Mouse (Mus musculus) inflammation-experienced regulatory T-cells, adult 6 months (primary cell): ENCODE results near the gene Tnpo2. TPM values are rescaled to one million over a fixed set of nuclear protein-coding genes. Genes with fewer than 3 reads are reported as not detected.

Experiments used
- polyA plus RNA-seq, 3 experiments: library from polyadenylated mRNA; unstranded; fragments of 100-300 nt; shearing (Covaris generic); gene quantifications; one replicate each; pipeline ENCODE4 v1.2.1; 2017

The Tnpo2 gene
- polyA plus RNA-seq, 3 experiments from 2014 or later = 13.8 to 18.7 (median 16.5) TPM

Other genes starting within 250 kb of the Tnpo2 start
- 1 to 10 TPM in 2 of 3 experiments, under 1 TPM in 1; 0.92 to 6.3 (median 3.1) TPM for gene Nfix, start 236.6 kb upstream of the Tnpo2 start, polyA plus RNA-seq
- 1 to 10 TPM; 4.7 to 5.6 (median 5.4) TPM for gene Dand5, start 214.1 kb upstream of the Tnpo2 start, polyA plus RNA-seq
- 10 to 100 TPM; 14.6 to 16.7 (median 16.1) TPM for gene Gadd45gip1, start 205.4 kb upstream of the Tnpo2 start, polyA plus RNA-seq
- gene Rad23a, start 196.2 kb upstream of the Tnpo2 start, polyA plus RNA-seq = 100 to 1,000 TPM; 128 to 152 (median 145) TPM
- gene Calr, start 190.0 kb upstream of the Tnpo2 start, polyA plus RNA-seq = 100 to 1,000 TPM; 278 to 341 (median 290) TPM
- 10 to 100 TPM; 48.1 to 76.0 (median 58.3) TPM for gene Farsa, start 179.9 kb upstream of the Tnpo2 start, polyA plus RNA-seq
- 10 to 100 TPM in 1 of 3 experiments, 1 to 10 TPM in 2; 4.3 to 19.0 (median 6.8) TPM for gene Syce2, start 164.8 kb upstream of the Tnpo2 start, polyA plus RNA-seq
- 10 to 100 TPM; 14.5 to 19.9 (median 19.2) TPM for gene Gcdh, start 143.0 kb upstream of the Tnpo2 start, polyA plus RNA-seq
- gene Klf1, start 135.0 kb upstream of the Tnpo2 start, polyA plus RNA-seq = not detected
- gene Dnase2a, start 128.4 kb upstream of the Tnpo2 start, polyA plus RNA-seq = 10 to 100 TPM; 10.5 to 21.7 (median 20.0) TPM
- gene Mast1, start 99.6 kb upstream of the Tnpo2 start, polyA plus RNA-seq = 1 to 10 TPM in 2 of 3 experiments, under 1 TPM in 1; 0.84 to 1.5 (median 1.1) TPM
- under 1 TPM in 1 of 3 experiments, not detected in 2; 0.28 TPM for gene Rtbdn, start 89.9 kb upstream of the Tnpo2 start, polyA plus RNA-seq
- not detected for gene Gm49661, start 67.5 kb upstream of the Tnpo2 start, polyA plus RNA-seq
- gene Prdx2, start 67.3 kb upstream of the Tnpo2 start, polyA plus RNA-seq = 100 to 1,000 TPM; 232 to 340 (median 290) TPM
- 10 to 100 TPM; 57.0 to 88.9 (median 72.8) TPM for gene Rnaseh2a, start 67.1 kb upstream of the Tnpo2 start, polyA plus RNA-seq
- 10 to 100 TPM; 28.1 to 33.6 (median 33.1) TPM for gene Junb, start 58.2 kb upstream of the Tnpo2 start, polyA plus RNA-seq
- 1 to 10 TPM; 2.2 to 4.9 (median 4.6) TPM for gene Hook2, start 46.3 kb upstream of the Tnpo2 start, polyA plus RNA-seq
- not detected for gene Best2, start 22.4 kb upstream of the Tnpo2 start, polyA plus RNA-seq
- 10 to 100 TPM; 50.0 to 67.9 (median 60.7) TPM for gene Asna1, start 11.6 kb upstream of the Tnpo2 start, polyA plus RNA-seq
- gene Trir, start 10.1 kb upstream of the Tnpo2 start, polyA plus RNA-seq = 10 to 100 TPM; 17.8 to 31.0 (median 24.1) TPM
- gene Fbxw9, start 23.1 kb downstream of the Tnpo2 start, polyA plus RNA-seq = 1 to 10 TPM; 2.3 to 4.8 (median 2.9) TPM
- 1 to 10 TPM in 2 of 3 experiments, not detected in 1; 1.9 to 3.3 TPM for gene Gm5741, start 31.1 kb downstream of the Tnpo2 start, polyA plus RNA-seq
- 10 to 100 TPM; 29.3 to 40.4 (median 39.3) TPM for gene Dhps, start 34.8 kb downstream of the Tnpo2 start, polyA plus RNA-seq
- gene Wdr83os, start 43.8 kb downstream of the Tnpo2 start, polyA plus RNA-seq = 100 to 1,000 TPM; 114 to 166 (median 129) TPM
- gene Wdr83, start 44.4 kb downstream of the Tnpo2 start, polyA plus RNA-seq = 10 to 100 TPM; 34.8 to 44.2 (median 38.5) TPM
- 10 to 100 TPM; 80.8 to 94.7 (median 83.8) TPM for gene Man2b1, start 46.4 kb downstream of the Tnpo2 start, polyA plus RNA-seq
- gene Zfp791, start 86.2 kb downstream of the Tnpo2 start, polyA plus RNA-seq = under 1 TPM in 1 of 3 experiments, not detected in 2; 0.15 TPM
- gene Cks1brt, start 115.0 kb downstream of the Tnpo2 start, polyA plus RNA-seq = under 1 TPM in 1 of 3 experiments, not detected in 2; 0.21 TPM
- not detected for gene Olfr371, start 189.1 kb downstream of the Tnpo2 start, polyA plus RNA-seq